Mouse (Mus musculus) ES-Bruce4 (cell line): ENCODE measurements around the gene Cldn6. TPM values are rescaled to one million over a fixed set of nuclear protein-coding genes. Genes with fewer than 3 reads are reported as not detected.

Source experiments
- H3K27ac ChIP-seq: 2 replicates; pipeline ENCODE4 v1.5.1; 2012; ENCODE audit warnings: low read length, inconsistent platforms; ENCODE audit not compliant: insufficient read depth
- H3K27me3 ChIP-seq: 2 replicates; pipeline ENCODE4 v1.6.1; 2012; ENCODE audit warnings: mild to moderate bottlenecking, low read length, inconsistent platforms; ENCODE audit not compliant: control insufficient read depth, poor library complexity, insufficient read depth, severe bottlenecking
- H3K36me3 ChIP-seq: 2 replicates; pipeline ENCODE4 v1.6.1; 2012; ENCODE audit warnings: inconsistent platforms, mild to moderate bottlenecking, low read length, moderate library complexity; ENCODE audit not compliant: control insufficient read depth, poor library complexity, insufficient read depth, severe bottlenecking
- H3K4me1 ChIP-seq: one replicate; pipeline ENCODE4 v1.8.1; 2011; ENCODE audit warnings: low read length; ENCODE audit not compliant: control insufficient read depth, insufficient read depth
- H3K4me3 ChIP-seq: 2 replicates; pipeline ENCODE4 v1.5.1; 2011; ENCODE audit warnings: low read depth, mild to moderate bottlenecking, low read length
- H3K9ac ChIP-seq: 2 replicates; pipeline ENCODE4 v1.6.1; 2012; ENCODE audit warnings: low read depth, mild to moderate bottlenecking, inconsistent platforms; ENCODE audit not compliant: poor library complexity, severe bottlenecking
- H3K9me3 ChIP-seq: replicated peaks from 2 replicates; pipeline ENCODE4 v1.6.1; 2012; ENCODE audit warnings: mild to moderate bottlenecking, low read length, inconsistent platforms; ENCODE audit not compliant: control insufficient read depth, poor library complexity, insufficient read depth, severe bottlenecking
- CTCF ChIP-seq: IDR thresholded peaks from one replicate; pipeline ENCODE4 v1.8.1; 2011; ENCODE audit warnings: low read depth, low read length
- EP300 ChIP-seq: IDR thresholded peaks from 2 replicates; pipeline ENCODE4 v1.6.1; 2011; ENCODE audit warnings: low read depth, low read length; ENCODE audit not compliant: insufficient read depth
- POLR2A ChIP-seq: IDR thresholded peaks from one replicate; pipeline ENCODE4 v1.8.1; 2011; ENCODE audit warnings: low read length; ENCODE audit not compliant: insufficient read depth
- polyA plus RNA-seq: library from polyadenylated mRNA; stranded (reverse); fragments of >200 nt; gene quantifications from 2 replicates; pipeline ENCODE4 v1.2.4, GENCODE M21; 2011; ENCODE audit warnings: low read depth; ENCODE audit not compliant: missing spikeins, insufficient read depth, insufficient read length

Cldn6 gene
- polyA plus RNA-seq, 1 experiment = 300 TPM

- Histone ChIP-seq H3K36me3 (no peaks in the 10 kb centered on the region), H3K4me3 (no peak overlapping the region), H3K9me3 (no peaks in the 10 kb centered on the region), H3K27ac (no peak overlapping the region), H3K9ac (no peak overlapping the region), H3K4me1 (no peaks in the 10 kb centered on the region), H3K27me3 (no peaks in the 10 kb centered on the region)
- TF ChIP-seq EP300 (no peak), CTCF (no peak), POLR2A (no peak)
These were observed 27.7 kb upstream of the Cldn6 start for GRCm38 (mm10) chr17:23651363-23651762.

GRCm38 (mm10) chr17:23653324-23653723 is 25.7 kb upstream of the Cldn6 start:
- TF ChIP-seq CTCF = no peak
- no peaks in the 10 kb centered on the region for H3K4me1 ChIP-seq
- H3K36me3 ChIP-seq = no peaks in the 10 kb centered on the region
- H3K27ac ChIP-seq = no peak overlapping the region
- H3K4me3 ChIP-seq = no peak overlapping the region
- no peaks in the 10 kb centered on the region for H3K9me3 ChIP-seq
- H3K27me3 ChIP-seq = no peaks in the 10 kb centered on the region
- no peak overlapping the region for H3K9ac ChIP-seq

- Histone ChIP-seq H3K9me3 (no peaks in the 10 kb centered on the region), H3K27me3 (no peaks in the 10 kb centered on the region), H3K36me3 (no peaks in the 10 kb centered on the region), H3K4me3 (no peak overlapping the region), H3K9ac (no peak overlapping the region), H3K4me1 (no peaks in the 10 kb centered on the region), H3K27ac (no peak overlapping the region)
- TF ChIP-seq POLR2A (no peak), EP300 (no peak), CTCF (no peak)
These were observed 25.0 kb upstream of the Cldn6 start for GRCm38 (mm10) chr17:23654001-23654400.

- TF ChIP-seq POLR2A (no peak), CTCF (no peak), EP300 (no peak)
- Histone ChIP-seq H3K4me1 (no peaks in the 10 kb centered on the region), H3K9me3 (no peaks in the 10 kb centered on the region), H3K36me3 (no peaks in the 10 kb centered on the region), H3K27ac (no peak overlapping the region), H3K4me3 (no peak overlapping the region), H3K9ac (no peak overlapping the region), H3K27me3 (no peaks in the 10 kb centered on the region)
These were observed 24.6 kb upstream of the Cldn6 start for GRCm38 (mm10) chr17:23654410-23654809.

- H3K4me3 ChIP-seq = no peak overlapping the region
- TF ChIP-seq EP300 (no peak), POLR2A (no peak), CTCF (no peak)
- H3K4me1 ChIP-seq = no peaks in the 10 kb centered on the region
- no peaks in the 10 kb centered on the region for H3K9me3 ChIP-seq
- no peak overlapping the region for H3K27ac ChIP-seq
- no peaks in the 10 kb centered on the region for H3K36me3 ChIP-seq
- H3K9ac ChIP-seq = no peak overlapping the region
- no peaks in the 10 kb centered on the region for H3K27me3 ChIP-seq
These were observed 20.6 kb upstream of the Cldn6 start for GRCm38 (mm10) chr17:23658450-23658849.

- no peaks in the 10 kb centered on the region for H3K9me3 ChIP-seq
- TF ChIP-seq EP300 (0 out of 2 replicates have a peak, but pooled peaks have one; percentile 16), CTCF (peak; percentile 89), POLR2A (no peak)
- peak within 1 kb of the TSS; percentile 69 for H3K4me3 ChIP-seq
- no peak within 1 kb of the TSS for H3K27ac ChIP-seq
- no peaks in the 10 kb centered on the region for H3K27me3 ChIP-seq
- peak within 1 kb of the TSS; percentile 11; the same call in 1 of the 2 replicates for H3K9ac ChIP-seq
- H3K4me1 ChIP-seq = no peaks in the 10 kb centered on the region
- no peaks in the 10 kb centered on the region for H3K36me3 ChIP-seq
These were observed 18.8 kb upstream of the Cldn6 start, which contains the start of gene Bicdl2 for GRCm38 (mm10) chr17:23660117-23660875. Gene Bicdl2 (plus strand): TSS chr17:23660506.
